Comparison of ENCODE assay signal across 8 mouse cellular contexts in the genomic region with DNA sequence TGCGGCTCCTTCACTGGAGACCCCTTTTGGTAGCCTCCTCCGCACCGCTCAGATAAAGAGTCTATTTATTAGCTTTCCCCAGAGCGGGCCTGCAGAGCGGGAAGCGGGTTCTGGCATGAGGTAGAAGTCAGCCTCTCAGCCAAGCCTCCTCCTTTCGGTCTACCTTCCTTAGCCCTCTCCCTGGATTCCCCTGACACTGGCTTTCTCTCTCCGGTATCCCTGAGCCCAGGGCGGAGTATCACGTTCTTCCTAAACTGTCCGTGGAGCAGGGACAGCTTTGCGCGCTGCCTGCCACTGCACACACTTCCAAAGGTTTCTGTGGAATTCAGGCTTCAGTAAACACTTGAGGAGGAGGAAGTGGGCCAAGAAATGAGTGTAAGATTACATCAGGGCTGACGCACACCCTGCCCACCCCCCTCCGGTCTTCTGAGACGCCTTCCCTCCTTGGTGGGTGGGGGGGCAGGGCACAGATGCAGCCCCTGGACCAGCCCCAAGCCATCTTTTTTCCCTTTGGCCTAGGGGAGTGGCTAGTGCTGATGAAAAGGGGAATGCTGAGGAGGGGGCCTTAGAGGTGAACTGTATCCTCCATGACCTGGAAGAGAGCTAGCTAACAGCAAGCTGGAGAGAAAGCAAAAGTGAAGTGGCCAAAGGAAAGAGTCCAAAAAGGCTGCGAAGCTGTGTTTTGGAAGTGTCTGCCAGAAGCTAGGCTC. TPM values are rescaled to one million over a fixed set of nuclear protein-coding genes. Genes with fewer than 3 reads are reported as not detected.
DNase-seq lines count a peak whose midpoint lies in the region; ATAC-seq and TF ChIP-seq lines count a peak whose summit lies in the region.

No protein-coding gene starts in this region.

- H3K9me3 ChIP-seq in embryonic facial prominence, embryonic 13.5 days = no peaks in the 10 kb centered on the region
- H3K9me3 ChIP-seq in heart, embryonic 12.5 days (replicated peaks) = no peaks in the 10 kb centered on the region
- no peaks in the 10 kb centered on the region for H3K9me3 ChIP-seq in stomach, postnatal 0 days (ENCODE audit: control insufficient read depth, low read length)

- peak overlapping the region; percentile 22 for H3K4me3 ChIP-seq in embryonic facial prominence, embryonic 13.5 days
- 0 out of 2 replicates have a peak overlapping the region, but pooled peaks have one; percentile 4 for H3K4me3 ChIP-seq in heart, embryonic 12.5 days
- H3K4me3 ChIP-seq in stomach, postnatal 0 days (ENCODE audit: low read depth, low read length) = peak overlapping the region; percentile 22; the same call in 1 of the 2 replicates

- H3K36me3 ChIP-seq in embryonic facial prominence, embryonic 13.5 days = no peaks in the 10 kb centered on the region
- H3K36me3 ChIP-seq in heart, embryonic 12.5 days = no peaks in the 10 kb centered on the region
- H3K36me3 ChIP-seq in stomach, postnatal 0 days (ENCODE audit: control insufficient read depth, insufficient read depth, low read length) = no peaks in the 10 kb centered on the region

- TF ChIP-seq EP300 in stomach, postnatal 0 days (optimal IDR thresholded peaks at IDR 0.05) = no peak

- peaks cover 36% of the 10 kb centered on the region for H3K4me1 ChIP-seq in embryonic facial prominence, embryonic 13.5 days
- peaks cover 46% of the 10 kb centered on the region for H3K4me1 ChIP-seq in heart, embryonic 12.5 days (replicated peaks)
- H3K4me1 ChIP-seq in stomach, postnatal 0 days (replicated peaks; ENCODE audit: control insufficient read depth, insufficient read depth) = 0 out of 2 replicates have a peak, but pooled peaks cover 5% of the 10 kb centered on the region

- H3K4me2 ChIP-seq in embryonic facial prominence, embryonic 13.5 days = peak overlapping the region; percentile 53
- peak overlapping the region; percentile 51 for H3K4me2 ChIP-seq in heart, embryonic 12.5 days
- peak overlapping the region; percentile 44 for H3K4me2 ChIP-seq in stomach, postnatal 0 days (replicated peaks; ENCODE audit: low read depth)

- no peaks in the 10 kb centered on the region for H3K27me3 ChIP-seq in embryonic facial prominence, embryonic 13.5 days
- H3K27me3 ChIP-seq in heart, embryonic 12.5 days (replicated peaks) = no peaks in the 10 kb centered on the region
- no peaks in the 10 kb centered on the region for H3K27me3 ChIP-seq in stomach, postnatal 0 days (ENCODE audit: control insufficient read depth, insufficient read depth, low read length)

- peak overlapping the region; percentile 32 for H3K9ac ChIP-seq in embryonic facial prominence, embryonic 13.5 days
- H3K9ac ChIP-seq in heart, embryonic 12.5 days = 0 out of 2 replicates have a peak overlapping the region, but pooled peaks have one; percentile 25
- peak overlapping the region; percentile 55 for H3K9ac ChIP-seq in stomach, postnatal 0 days (ENCODE audit: low read length)

- WGBS in embryonic facial prominence, embryonic 13.5 days = 5% methylated on average over 17 of the region's 17 CpGs
- 7% methylated on average over 17 of the region's 17 CpGs for WGBS in heart, embryonic 12.5 days
- 8% methylated on average over 17 of the region's 17 CpGs for WGBS in stomach, postnatal 0 days

- DNase-seq in adipocyte (ENCODE audit: low spot score) = peak; percentile 39
- DNase-seq in kidney, postnatal 14 days = peak; percentile 63
- DNase-seq in lung, postnatal 4 days = peak; percentile 86 to 90
- peak; percentile 74 for DNase-seq in stomach, postnatal 0 days (ENCODE audit: low spot score)
- DNase-seq in adrenal gland, adult 8-10 months = no peak
- no peak for DNase-seq in adrenal gland, adult 18-20 months (ENCODE audit: low spot score in 2 of 2)

- peak overlapping the region; percentile 95 for H3K27ac ChIP-seq in embryonic facial prominence, embryonic 13.5 days
- H3K27ac ChIP-seq in heart, embryonic 12.5 days (ENCODE audit: poor library complexity, severe bottlenecking) = peak overlapping the region; percentile 83
- peak overlapping the region; percentile 96 for H3K27ac ChIP-seq in stomach, postnatal 0 days (replicated peaks)

- peak; percentile 75 for ATAC-seq in embryonic facial prominence, embryonic 13.5 days (ENCODE audit: insufficient number of reproducible peaks, insufficient read depth, low FRiP score, low TSS enrichment, low read depth)
- peak; percentile 85 for ATAC-seq in heart, embryonic 12.5 days (ENCODE audit: insufficient number of reproducible peaks, low FRiP score)
- peak; percentile 81 for ATAC-seq in stomach, postnatal 0 days (ENCODE audit: low FRiP score, low TSS enrichment)

- TF ChIP-seq CTCF in stomach, postnatal 0 days (IDR thresholded peaks at IDR 0.05; ENCODE audit: low read depth) = no peak

RNA-seq across cellular contexts. Expression of a gene that starts 15.7 kb away (rescaled TPM):
- polyA plus RNA-seq in embryonic facial prominence, embryonic 13.5 days (2015; fragmentation: Nextera tagmentation; extraction: Ambion mirVana) = 318 and 325 TPM in 2 replicates
- 372 and 428 TPM in 2 replicates for polyA plus RNA-seq in heart, embryonic 12.5 days (2016; fragmentation: Nextera tagmentation; extraction: Ambion mirVana)
- 270 and 275 TPM in 2 replicates for polyA plus RNA-seq in stomach, postnatal 0 days (2015; fragmentation: Nextera tagmentation; extraction: Ambion mirVana)
- total RNA-seq in adrenal gland, adult 8-10 months (2022) = 100 to 1,000 TPM; 321 to 460 (median 353) TPM
- 100 to 1,000 TPM; 291 to 386 TPM for total RNA-seq in adrenal gland, adult 18-20 months (2021)

RNA-seq across cellular contexts. Expression of a gene that starts 53.2 kb away (rescaled TPM):
- 143 and 152 TPM in 2 replicates for polyA plus RNA-seq in embryonic facial prominence, embryonic 13.5 days (2015; fragmentation: Nextera tagmentation; extraction: Ambion mirVana)
- polyA plus RNA-seq in heart, embryonic 12.5 days (2016; fragmentation: Nextera tagmentation; extraction: Ambion mirVana) = 106 and 108 TPM in 2 replicates
- polyA plus RNA-seq in stomach, postnatal 0 days (2015; fragmentation: Nextera tagmentation; extraction: Ambion mirVana) = 37.7 and 38.6 TPM in 2 replicates
- 10 to 100 TPM; 70.1 to 80.2 (median 76.4) TPM for total RNA-seq in adrenal gland, adult 8-10 months (2022)
- total RNA-seq in adrenal gland, adult 18-20 months (2021) = 10 to 100 TPM; 53.5 to 72.4 TPM

Comparison
In these comparisons a context has a peak if more than half of its experiments do, and no peak if none do; other contexts are left out.
1. DNase-seq: peak in adipocyte (single experiment), kidney, postnatal 14 days (single experiment), lung, postnatal 4 days (2 of 2) and stomach, postnatal 0 days (single experiment); none in adrenal gland, adult 8-10 months (single experiment) and adrenal gland, adult 18-20 months (0 of 2).
2. Peak in every context shown above with its lines, with median percentiles within 50 percentile points of each other: ATAC-seq, H3K27ac ChIP-seq, H3K4me2 ChIP-seq, H3K4me3 ChIP-seq and H3K9ac ChIP-seq.